Mouse (Mus musculus): ENCODE measurements around the gene Ccn5. TPM values are rescaled to one million over a fixed set of nuclear protein-coding genes. Genes with fewer than 3 reads are reported as not detected.

Gene Ccn5
- total and polyA plus RNA-seq, 2 experiments from 2014 or later, result 0.33 to 0.58 TPM

DNA sequence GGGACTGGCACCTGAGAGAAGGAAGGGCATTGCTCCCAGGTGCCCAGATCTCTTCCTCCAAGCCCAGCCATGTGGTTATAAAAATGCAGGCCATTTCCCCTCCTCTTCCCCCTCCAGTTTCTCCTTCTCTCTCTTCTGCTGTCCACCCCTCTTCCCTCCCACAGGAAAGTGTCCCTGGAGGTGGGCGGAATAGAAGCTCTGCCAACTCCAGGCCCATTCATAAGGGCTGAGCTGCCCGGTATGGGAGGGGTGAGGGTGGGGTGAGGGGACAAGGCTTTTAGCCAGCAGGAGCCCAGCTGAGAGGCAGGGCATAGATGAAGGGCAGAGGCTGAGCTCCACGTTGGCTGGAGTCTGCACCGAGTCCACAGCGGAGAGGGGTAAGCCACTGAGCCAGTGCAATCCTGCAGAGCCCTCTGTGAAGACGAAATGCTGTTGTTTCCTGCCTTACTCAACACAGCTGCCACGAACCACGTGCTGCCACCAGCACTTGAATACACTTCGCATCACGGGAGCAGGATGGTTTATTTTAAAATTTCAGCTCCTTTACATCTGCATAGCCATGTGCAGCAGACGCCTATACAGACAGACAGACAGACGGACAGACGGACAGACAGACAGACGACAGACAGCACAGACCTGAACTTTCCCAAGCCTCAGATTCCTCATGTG is 56.3 kb downstream of the Ccn5 start:
- DNase-seq (ENCODE audit: low spot score), result peak; percentile 36
- WGBS, result 49% methylated on average over 14 of the region's 14 CpGs
- H3K27ac ChIP-seq, result no peak overlapping the region

DNA sequence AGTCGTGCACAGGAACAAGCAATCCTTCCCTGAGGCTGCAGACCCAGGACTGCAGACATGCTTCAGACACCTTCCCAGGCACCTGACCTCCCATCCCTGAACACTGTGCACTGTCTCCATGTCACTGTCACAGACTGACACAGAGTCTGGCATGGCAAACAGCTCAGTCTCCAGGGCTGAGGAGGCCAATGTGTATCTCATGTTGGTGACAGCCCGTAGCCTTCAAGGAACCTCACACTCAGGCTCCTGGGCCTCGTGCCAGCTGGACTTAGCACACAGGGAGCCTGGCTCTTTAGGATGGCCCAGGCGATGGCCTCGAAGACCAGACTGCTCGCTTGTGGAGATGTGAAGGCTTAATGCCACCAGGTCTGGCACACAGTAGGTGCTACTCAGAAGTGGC is 60.2 kb downstream of the Ccn5 start:
- DNase-seq (ENCODE audit: low spot score), result peak; percentile 56

More for the DNA sequence above, 56.3 kb downstream of the Ccn5 start:
- peaks cover 11% of the 10 kb centered on the region; the same call in 1 of the 2 replicates for H3K4me1 ChIP-seq (ENCODE audit: insufficient read depth, low read length)
- no peak overlapping the region for H3K4me2 ChIP-seq (ENCODE audit: low read depth, low read length)
- no peaks in the 10 kb centered on the region for H3K27me3 ChIP-seq (ENCODE audit: insufficient read depth, low read length)
- no peak for TF ChIP-seq CTCF (IDR thresholded peaks at IDR 0.05; ENCODE audit: low read depth)
- no peak overlapping the region for H3K9ac ChIP-seq (replicated peaks; ENCODE audit: low read length)
- no peaks in the 10 kb centered on the region for H3K9me3 ChIP-seq (ENCODE audit: low read length)
- peak; percentile 34; the same call in 1 of the 2 replicates for ATAC-seq
- no peaks in the 10 kb centered on the region for H3K36me3 ChIP-seq (ENCODE audit: insufficient read depth, low read length)
- no peak overlapping the region for H3K4me3 ChIP-seq (ENCODE audit: low read length)

More for the DNA sequence above, 60.2 kb downstream of the Ccn5 start:
- H3K4me1 ChIP-seq (ENCODE audit: insufficient read depth, low read length), result peaks cover under 1% of the 10 kb centered on the region; the same call in 1 of the 2 replicates
- 72% methylated on average over 6 of the region's 6 CpGs for whole genome bisulfite sequencing
- H3K4me2 ChIP-seq (ENCODE audit: low read depth, low read length), result no peak overlapping the region
- 0 out of 2 replicates have a peak, but pooled peaks have one; percentile 41 for ATAC-seq
- no peak overlapping the region for H3K27ac ChIP-seq
- no peaks in the 10 kb centered on the region for H3K9me3 ChIP-seq (ENCODE audit: low read length)
- no peak overlapping the region for H3K4me3 ChIP-seq (ENCODE audit: low read length)
- H3K27me3 ChIP-seq (ENCODE audit: insufficient read depth, low read length), result no peaks in the 10 kb centered on the region
- no peaks in the 10 kb centered on the region for H3K36me3 ChIP-seq (ENCODE audit: insufficient read depth, low read length)
- H3K9ac ChIP-seq (replicated peaks; ENCODE audit: low read length), result no peak overlapping the region
- no peak for TF ChIP-seq CTCF (IDR thresholded peaks at IDR 0.05; ENCODE audit: low read depth)

Other genes starting within 250 kb of the Ccn5 start
- gene Ttpal, start 218.5 kb upstream of the Ccn5 start, total RNA-seq (2014; rRNA removed), result 54.6 and 59.7 TPM in 2 replicates
- 27.9 and 28.0 TPM in 2 replicates for gene Ttpal, start 218.5 kb upstream of the Ccn5 start, polyA plus RNA-seq (2015; fragmentation: Nextera tagmentation; extraction: Ambion mirVana)
- 82.6 and 97.4 TPM in 2 replicates for gene Serinc3, start 175.7 kb upstream of the Ccn5 start, total RNA-seq (2014; rRNA removed)
- gene Serinc3, start 175.7 kb upstream of the Ccn5 start, polyA plus RNA-seq (2015; fragmentation: Nextera tagmentation; extraction: Ambion mirVana), result 35.9 and 36.5 TPM in 2 replicates
- 70.8 and 95.2 TPM in 2 replicates for gene Pkig, start 162.5 kb upstream of the Ccn5 start, total RNA-seq (2014; rRNA removed)
- gene Pkig, start 162.5 kb upstream of the Ccn5 start, polyA plus RNA-seq (2015; fragmentation: Nextera tagmentation; extraction: Ambion mirVana), result 136 and 141 TPM in 2 replicates
- gene Ada, start 70.6 kb upstream of the Ccn5 start, total RNA-seq (2014; rRNA removed), result 2.2 and 3.4 TPM in 2 replicates
- 3.2 and 3.4 TPM in 2 replicates for gene Ada, start 70.6 kb upstream of the Ccn5 start, polyA plus RNA-seq (2015; fragmentation: Nextera tagmentation; extraction: Ambion mirVana)
- 0.58 and 2.4 TPM in 2 replicates for gene Kcnk15, start 32.8 kb downstream of the Ccn5 start, total RNA-seq (2014; rRNA removed)
- gene Kcnk15, start 32.8 kb downstream of the Ccn5 start, polyA plus RNA-seq (2015; fragmentation: Nextera tagmentation; extraction: Ambion mirVana), result 0.23 and 0.40 TPM in 2 replicates
- 76.7 and 81.0 TPM in 2 replicates for gene Rims4, start 97.8 kb downstream of the Ccn5 start, total RNA-seq (2014; rRNA removed)
- 16.7 and 19.6 TPM in 2 replicates for gene Rims4, start 97.8 kb downstream of the Ccn5 start, polyA plus RNA-seq (2015; fragmentation: Nextera tagmentation; extraction: Ambion mirVana)
- gene Ywhab, start 174.1 kb downstream of the Ccn5 start, total RNA-seq (2014; rRNA removed), result 131 and 134 TPM in 2 replicates
- gene Ywhab, start 174.1 kb downstream of the Ccn5 start, polyA plus RNA-seq (2015; fragmentation: Nextera tagmentation; extraction: Ambion mirVana), result 583 and 590 TPM in 2 replicates
- gene Pabpc1l, start 204.6 kb downstream of the Ccn5 start, total RNA-seq (2014; rRNA removed), result 1.3 TPM in 1 of 2 replicates, not detected in the other
- gene Pabpc1l, start 204.6 kb downstream of the Ccn5 start, polyA plus RNA-seq (2015; fragmentation: Nextera tagmentation; extraction: Ambion mirVana), result 2.0 and 2.2 TPM in 2 replicates
- gene Stk4, start 249.5 kb downstream of the Ccn5 start, total RNA-seq (2014; rRNA removed), result 19.7 and 23.9 TPM in 2 replicates
- 13.1 and 13.2 TPM in 2 replicates for gene Stk4, start 249.5 kb downstream of the Ccn5 start, polyA plus RNA-seq (2015; fragmentation: Nextera tagmentation; extraction: Ambion mirVana)